Mouse (Mus musculus): ENCODE results near the gene Dgke. TPM values are rescaled to one million over a fixed set of nuclear protein-coding genes. Genes with fewer than 3 reads are reported as not detected.
"Not testable (repeated sequence)": the region's sequence is repeated elsewhere in the genome, so short reads cannot be mapped to it uniquely, and the experiment has no call there.

Gene Dgke
- total and polyA plus RNA-seq, 2 experiments from 2014 or later = 14.6 to 37.8 TPM

- Histone ChIP-seq H3K27me3 (ENCODE audit: insufficient read depth, low read length) (peaks cover 14% of the 10 kb centered on the region), H3K4me1 (ENCODE audit: insufficient read depth) (no peaks in the 10 kb centered on the region), H3K9me3 (ENCODE audit: low read length) (no peaks in the 10 kb centered on the region), H3K4me3 (ENCODE audit: low read depth, low read length) (peak overlapping the region; percentile 33), H3K9ac (peak overlapping the region; percentile 39; the same call in 1 of the 2 replicates), H3K36me3 (ENCODE audit: insufficient read depth) (no peaks in the 10 kb centered on the region), H3K4me2 (ENCODE audit: low read depth) (peak overlapping the region; percentile 41), H3K27ac (ENCODE audit: low read depth, low read length) (peak overlapping the region; percentile 4; the same call in 1 of the 2 replicates)
- 31% methylated on average over 33 of the region's 33 CpGs for WGBS
- ATAC-seq = no peak
- no peak for DNase-seq
- TF ChIP-seq CTCF (IDR thresholded peaks at IDR 0.05; ENCODE audit: low read depth) = no peak
These were observed 66.7 kb downstream of the Dgke start for GRCm38 (mm10) chr11:88999723-89000526.

- H3K36me3 ChIP-seq (ENCODE audit: insufficient read depth) = no peaks in the 10 kb centered on the region
- ATAC-seq = peak; percentile 65
These were observed 67.5 kb downstream of the Dgke start, which contains the start of gene Trim25 for GRCm38 (mm10) chr11:88998974-88999722. Gene Trim25, plus strand, starts transcription at chr11:88999376.

GRCm38 (mm10) chr11:88998406-88998805 lies 68.2 kb downstream of the Dgke start:
- no peaks in the 10 kb centered on the region for H3K36me3 ChIP-seq (ENCODE audit: insufficient read depth)
- no peak for TF ChIP-seq CTCF (IDR thresholded peaks at IDR 0.05; ENCODE audit: low read depth)
- peaks cover 14% of the 10 kb centered on the region for H3K27me3 ChIP-seq (ENCODE audit: insufficient read depth, low read length)
- H3K9me3 ChIP-seq (ENCODE audit: low read length) = no peaks in the 10 kb centered on the region
- 8% methylated on average over 3 of the region's 3 CpGs for WGBS
- no peak overlapping the region for H3K27ac ChIP-seq (ENCODE audit: low read depth, low read length)
- no peak for DNase-seq
- H3K4me2 ChIP-seq (ENCODE audit: low read depth) = no peak overlapping the region
- no peak overlapping the region for H3K4me3 ChIP-seq (ENCODE audit: low read depth, low read length)
- no peak overlapping the region for H3K9ac ChIP-seq
- no peaks in the 10 kb centered on the region for H3K4me1 ChIP-seq (ENCODE audit: insufficient read depth)
- ATAC-seq = no peak

More at GRCm38 (mm10) chr11:88998974-88999722, 67.5 kb downstream of the Dgke start, which contains the start of gene Trim25:
- Histone ChIP-seq H3K27ac (ENCODE audit: low read depth, low read length) (peak within 1 kb of the TSS; percentile 4; the same call in 1 of the 2 replicates), H3K9ac (peak within 1 kb of the TSS; percentile 39; the same call in 1 of the 2 replicates), H3K4me3 (ENCODE audit: low read depth, low read length) (peak within 1 kb of the TSS; percentile 33), H3K4me1 (ENCODE audit: insufficient read depth) (no peaks in the 10 kb centered on the region), H3K27me3 (ENCODE audit: insufficient read depth, low read length) (peaks cover 14% of the 10 kb centered on the region), H3K4me2 (ENCODE audit: low read depth) (peak within 1 kb of the TSS; percentile 41), H3K9me3 (ENCODE audit: low read length) (no peaks in the 10 kb centered on the region)
- WGBS = 2% methylated on average over 48 of the region's 48 CpGs
- DNase-seq = peak; percentile 62
- 0 out of 2 replicates have a peak, but pooled peaks have one; percentile 5 for TF ChIP-seq CTCF (IDR thresholded peaks at IDR 0.05; ENCODE audit: low read depth)

GRCm38 (mm10) chr11:88997343-88997742 lies 69.3 kb downstream of the Dgke start:
- H3K4me2 ChIP-seq (ENCODE audit: low read depth); H3K27ac ChIP-seq (ENCODE audit: low read depth, low read length): not testable (repeated sequence)

GRCm38 (mm10) chr11:88996427-88996826 lies 70.2 kb downstream of the Dgke start:
- Histone ChIP-seq H3K4me3 (ENCODE audit: low read depth, low read length) (no peak overlapping the region), H3K9ac (no peak overlapping the region), H3K4me2 (ENCODE audit: low read depth) (no peak overlapping the region), H3K36me3 (ENCODE audit: insufficient read depth) (peaks cover 1% of the 10 kb centered on the region; the same call in 1 of the 2 replicates), H3K27ac (ENCODE audit: low read depth, low read length) (no peak overlapping the region), H3K27me3 (ENCODE audit: insufficient read depth, low read length) (peaks cover 14% of the 10 kb centered on the region), H3K4me1 (ENCODE audit: insufficient read depth) (no peaks in the 10 kb centered on the region), H3K9me3 (ENCODE audit: low read length) (no peaks in the 10 kb centered on the region)
- TF ChIP-seq CTCF (IDR thresholded peaks at IDR 0.05; ENCODE audit: low read depth) = no peak
- WGBS = 69% methylated on average over 7 of the region's 7 CpGs
- no peak for ATAC-seq
- DNase-seq = peak; percentile 9

More at GRCm38 (mm10) chr11:88997343-88997742, 69.3 kb downstream of the Dgke start:
- peaks cover 14% of the 10 kb centered on the region for H3K27me3 ChIP-seq (ENCODE audit: insufficient read depth, low read length)
- not testable (repeated sequence) for H3K9ac ChIP-seq; ATAC-seq; DNase-seq; H3K4me1 ChIP-seq (ENCODE audit: insufficient read depth); H3K4me3 ChIP-seq (ENCODE audit: low read depth, low read length); H3K36me3 ChIP-seq (ENCODE audit: insufficient read depth); H3K9me3 ChIP-seq (ENCODE audit: low read length)
- WGBS = 85% methylated on average over 5 of the region's 5 CpGs

DNA sequence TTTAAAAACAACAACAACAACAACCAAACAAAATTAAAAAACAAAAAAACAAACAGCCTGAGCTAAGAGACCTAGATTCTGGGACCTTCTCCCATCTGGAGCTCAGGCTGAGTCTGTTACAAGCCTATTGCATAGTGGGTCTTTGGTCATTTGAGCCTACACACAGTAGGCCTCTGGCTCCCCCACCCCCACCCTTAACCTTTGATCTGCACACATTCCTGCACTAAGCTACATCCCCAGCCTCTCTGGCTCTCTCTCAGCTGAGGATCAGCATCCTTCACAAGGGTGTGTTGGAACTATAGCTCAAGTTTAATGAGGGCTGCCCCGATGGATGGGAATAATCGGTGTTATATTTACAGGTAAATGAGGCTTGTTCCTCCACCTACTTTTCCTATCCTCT lies 71.0 kb downstream of the Dgke start:
- Histone ChIP-seq H3K4me2 (ENCODE audit: low read depth) (no peak overlapping the region), H3K9ac (no peak overlapping the region), H3K36me3 (ENCODE audit: insufficient read depth) (peaks cover 9% of the 10 kb centered on the region), H3K9me3 (ENCODE audit: low read length) (no peaks in the 10 kb centered on the region), H3K27me3 (ENCODE audit: insufficient read depth, low read length) (peaks cover 14% of the 10 kb centered on the region), H3K4me1 (ENCODE audit: insufficient read depth) (no peaks in the 10 kb centered on the region), H3K4me3 (ENCODE audit: low read depth, low read length) (no peak overlapping the region), H3K27ac (ENCODE audit: low read depth, low read length) (no peak overlapping the region)
- DNase-seq = no peak
- 86% methylated on average over 2 of the region's 2 CpGs for WGBS
- no peak for TF ChIP-seq CTCF (IDR thresholded peaks at IDR 0.05; ENCODE audit: low read depth)
- no peak for ATAC-seq

Measured in forebrain, postnatal 0 days (tissue).